Mouse (Mus musculus) layer of hippocampus, adult 9-10 months (tissue): ENCODE measurements around the gene Lsr.
A peak's percentile ranks its signal among the peaks of the same experiment; 100 is the strongest.
"Not testable (repeated sequence)": the region's sequence is repeated elsewhere in the genome, so short reads cannot be mapped to it uniquely, and the experiment has no call there.

ENCODE experiments used
- DNase-seq: peaks from one replicate; pipeline ENCODE4 v3.0.0; 2022; ENCODE audit warnings: low spot score

Gene Lsr

GRCm38 (mm10) chr7:30962862-30963261 lies 10.4 kb downstream of the Lsr start:
- DNase-seq, result no peak

DNA sequence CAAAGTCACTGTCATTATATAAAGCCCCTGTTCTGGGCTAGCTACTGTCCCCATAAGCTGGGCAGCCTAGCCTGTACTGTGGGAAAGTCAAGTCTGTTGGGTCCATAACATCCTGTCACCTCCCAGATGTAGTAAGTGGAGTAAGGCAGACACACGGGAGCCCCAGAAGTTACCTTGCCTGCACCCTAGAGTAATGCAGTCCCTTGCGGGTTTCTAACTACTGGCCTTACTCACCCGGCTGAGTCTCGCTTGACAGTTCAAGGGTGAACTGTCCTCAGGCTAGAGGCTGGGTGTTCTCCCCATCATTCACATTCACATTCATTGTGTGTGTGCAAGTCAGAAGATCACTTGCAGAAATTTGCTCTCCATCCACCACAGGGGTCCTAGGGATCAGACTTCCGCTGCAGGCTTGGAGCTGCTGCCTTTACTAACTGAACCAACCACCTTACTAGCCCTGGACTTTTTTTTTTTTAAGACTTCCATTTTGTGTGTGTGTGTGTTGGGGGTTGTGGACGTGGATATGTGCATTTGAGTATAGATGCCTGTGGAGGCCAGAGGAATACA lies 13.4 kb downstream of the Lsr start:
- DNase-seq, result no peak

GRCm38 (mm10) chr7:30958866-30959487 lies 14.3 kb downstream of the Lsr start:
- DNase-seq, result no peak

DNA sequence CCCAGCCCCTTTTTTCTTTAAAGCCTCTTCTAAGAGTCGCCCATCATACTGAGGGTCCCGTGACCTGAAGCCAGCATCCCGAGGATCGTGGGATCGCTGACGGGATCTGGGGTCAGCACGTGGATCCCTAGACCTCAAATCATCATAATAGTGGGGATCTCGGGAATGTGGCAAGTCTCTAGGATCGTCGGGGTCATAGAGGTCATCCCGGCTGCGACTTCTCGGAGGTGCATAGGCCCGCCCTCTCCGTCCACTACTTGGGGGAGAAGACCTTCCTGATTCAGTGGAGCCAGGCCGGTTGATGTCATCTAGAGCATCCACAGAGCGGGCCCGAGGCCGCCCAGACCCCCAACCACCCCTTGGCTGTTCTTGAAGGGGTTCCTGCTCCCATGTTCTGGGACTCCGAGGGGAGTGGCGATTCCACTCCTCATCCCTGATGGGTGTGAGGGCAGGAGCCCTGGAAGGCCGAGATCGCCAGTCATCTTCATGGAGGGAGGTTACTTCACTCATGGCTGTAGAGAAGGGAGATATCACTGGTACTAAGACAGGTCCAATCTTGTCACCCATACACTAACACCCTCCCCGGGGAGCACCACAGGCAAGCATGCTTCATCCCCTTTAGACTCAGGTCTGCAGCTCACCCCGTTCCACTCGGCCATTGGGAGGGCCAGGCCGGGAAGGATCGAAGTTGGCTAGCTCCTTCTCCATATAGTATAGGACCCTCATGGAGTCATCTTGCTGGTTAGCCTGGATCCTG lies 15.0 kb downstream of the Lsr start:
- DNase-seq, result no peak

GRCm38 (mm10) chr7:30957367-30957783 lies 15.9 kb downstream of the Lsr start:
- peak; percentile 78 for DNase-seq

DNA sequence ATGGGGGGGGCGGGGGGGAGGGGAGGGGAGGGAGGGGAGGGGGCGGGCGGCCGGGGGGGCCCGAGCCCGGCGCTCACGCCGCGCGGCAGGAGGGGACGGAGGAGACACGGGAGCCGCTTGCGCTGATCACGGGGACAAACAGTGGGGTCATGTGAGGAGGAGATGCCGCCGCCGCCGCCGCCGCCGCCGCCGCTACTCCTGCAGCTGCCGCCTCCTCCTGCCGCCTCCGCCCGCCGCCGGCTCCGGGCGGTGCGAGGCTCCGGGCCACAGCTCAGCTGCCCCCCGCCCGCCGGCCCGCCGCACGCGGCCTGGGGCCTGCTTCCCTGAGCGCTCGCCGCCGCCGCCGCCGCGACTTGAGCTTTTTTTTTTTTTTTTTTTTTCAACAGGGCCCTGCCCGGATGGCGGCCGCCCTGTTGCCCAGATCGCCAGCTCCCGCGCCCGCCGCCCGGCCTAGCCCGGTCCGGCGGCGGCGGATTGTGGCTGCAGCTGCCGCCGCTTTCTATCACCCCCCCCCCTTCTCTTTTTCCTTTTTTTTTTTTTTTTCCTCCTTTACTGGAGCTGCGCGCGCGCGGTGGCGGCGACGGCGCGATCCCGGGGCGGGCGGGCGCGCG lies 16.4 kb downstream of the Lsr start, which contains the start of gene Usf2:
TSS of gene Usf2 (minus strand) at position 48 of the 611 bp plus-strand sequence.
- no peak for DNase-seq

GRCm38 (mm10) chr7:30956357-30956751 lies 16.9 kb downstream of the Lsr start:
- DNase-seq, result no peak

DNA sequence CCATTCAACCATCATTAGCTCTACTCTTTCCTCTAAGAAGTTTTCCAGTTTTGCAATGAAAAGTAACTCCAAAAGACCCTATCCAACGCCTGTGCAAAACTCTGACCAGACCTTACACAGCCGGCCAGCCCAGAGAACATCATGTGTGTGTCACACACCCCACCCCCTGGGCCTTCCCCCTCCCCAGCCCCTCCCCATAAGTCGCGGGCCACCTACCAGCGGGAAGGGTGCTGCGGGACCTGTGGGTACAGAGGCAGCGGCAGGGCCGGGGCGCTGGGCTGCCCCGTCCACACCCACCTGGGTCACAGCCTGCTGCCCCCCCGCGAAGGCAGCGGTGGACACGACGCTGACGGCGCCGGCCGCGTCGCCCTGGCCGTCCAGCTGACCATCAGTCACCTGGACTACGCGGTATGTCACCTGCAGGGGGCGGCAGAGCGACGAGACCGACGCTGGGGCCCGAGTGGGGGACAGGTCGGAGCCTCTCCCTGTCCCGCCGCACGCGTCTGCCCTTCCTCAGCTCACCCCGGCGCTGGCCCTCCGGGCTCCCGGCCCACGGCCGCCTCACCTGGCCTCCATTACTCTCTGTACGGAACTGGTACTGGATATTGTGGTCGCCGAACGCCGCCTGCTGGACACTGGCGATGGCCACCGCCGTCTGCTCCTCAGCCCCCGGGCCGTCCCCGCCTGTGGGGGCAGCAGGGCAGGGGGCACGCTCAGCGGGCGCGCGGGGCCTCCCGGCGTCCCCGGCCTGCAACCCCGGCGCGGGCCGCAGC lies 17.5 kb downstream of the Lsr start:
- DNase-seq, result peak; percentile 49

DNA sequence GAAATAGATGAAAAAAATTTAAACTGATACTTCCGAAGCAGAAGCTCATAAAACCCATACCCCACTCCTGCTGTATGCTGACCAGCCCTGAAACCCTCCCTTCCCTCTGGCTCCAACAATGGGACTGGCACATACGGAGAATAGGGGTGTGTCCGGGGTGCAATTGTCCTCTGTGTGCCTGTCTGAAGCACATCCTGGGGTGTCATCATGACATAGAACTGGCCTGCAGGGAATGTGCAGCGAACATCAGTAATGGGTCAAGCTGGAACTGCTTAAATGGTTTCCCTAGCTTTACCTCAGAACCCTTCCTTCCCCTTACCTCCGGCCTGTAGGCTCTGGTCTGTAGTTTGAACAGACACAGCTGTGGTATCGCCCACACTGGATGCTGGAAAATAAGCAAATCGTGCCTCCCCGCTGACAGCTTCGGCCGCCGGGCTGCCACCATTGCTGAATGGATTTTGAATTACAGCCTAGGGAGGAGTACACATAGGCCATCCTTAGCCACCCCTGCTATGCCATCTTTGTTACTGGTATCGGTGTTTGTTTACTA lies 18.2 kb downstream of the Lsr start:
- DNase-seq, result no peak

DNA sequence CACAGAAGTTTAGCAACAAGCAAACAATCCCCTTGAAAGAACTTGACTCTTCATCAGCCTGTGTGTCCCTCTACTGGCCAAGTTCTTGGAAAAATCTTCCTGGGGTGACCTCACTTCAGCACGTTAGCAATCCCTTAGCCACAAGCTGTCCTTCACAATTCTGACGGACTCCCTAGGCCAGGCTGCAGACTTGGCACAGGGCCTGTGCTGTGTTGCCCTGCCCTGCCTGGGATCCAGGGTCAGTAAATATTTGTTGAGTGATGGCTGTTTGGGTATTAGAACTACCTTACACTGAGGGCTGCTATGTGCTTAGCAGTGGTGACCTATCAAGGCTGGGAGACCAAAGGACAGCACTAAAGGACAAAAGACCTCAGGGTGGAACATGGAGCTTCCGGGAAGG lies 19.2 kb downstream of the Lsr start:
- DNase-seq, result no peak

DNA sequence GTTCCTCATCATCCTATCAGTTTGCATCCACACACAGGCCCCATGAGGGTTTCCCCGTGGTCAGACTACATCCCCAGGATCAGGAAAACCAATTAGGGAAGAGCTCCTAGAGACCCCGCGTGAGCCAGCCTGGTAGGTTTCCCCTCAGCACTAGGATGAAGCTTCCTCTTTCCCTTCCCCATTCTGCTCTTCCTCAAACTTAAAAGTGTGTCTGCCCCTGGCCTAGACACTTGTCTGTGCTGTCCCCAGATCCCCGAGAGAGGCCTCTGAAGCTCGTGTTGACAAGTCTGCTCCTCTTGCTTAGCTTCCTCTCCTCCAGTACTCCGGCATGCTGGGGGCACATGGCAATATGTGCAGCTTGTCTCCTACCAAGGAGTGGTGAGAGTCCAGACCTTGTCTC lies 19.8 kb downstream of the Lsr start:
- no peak for DNase-seq

DNA sequence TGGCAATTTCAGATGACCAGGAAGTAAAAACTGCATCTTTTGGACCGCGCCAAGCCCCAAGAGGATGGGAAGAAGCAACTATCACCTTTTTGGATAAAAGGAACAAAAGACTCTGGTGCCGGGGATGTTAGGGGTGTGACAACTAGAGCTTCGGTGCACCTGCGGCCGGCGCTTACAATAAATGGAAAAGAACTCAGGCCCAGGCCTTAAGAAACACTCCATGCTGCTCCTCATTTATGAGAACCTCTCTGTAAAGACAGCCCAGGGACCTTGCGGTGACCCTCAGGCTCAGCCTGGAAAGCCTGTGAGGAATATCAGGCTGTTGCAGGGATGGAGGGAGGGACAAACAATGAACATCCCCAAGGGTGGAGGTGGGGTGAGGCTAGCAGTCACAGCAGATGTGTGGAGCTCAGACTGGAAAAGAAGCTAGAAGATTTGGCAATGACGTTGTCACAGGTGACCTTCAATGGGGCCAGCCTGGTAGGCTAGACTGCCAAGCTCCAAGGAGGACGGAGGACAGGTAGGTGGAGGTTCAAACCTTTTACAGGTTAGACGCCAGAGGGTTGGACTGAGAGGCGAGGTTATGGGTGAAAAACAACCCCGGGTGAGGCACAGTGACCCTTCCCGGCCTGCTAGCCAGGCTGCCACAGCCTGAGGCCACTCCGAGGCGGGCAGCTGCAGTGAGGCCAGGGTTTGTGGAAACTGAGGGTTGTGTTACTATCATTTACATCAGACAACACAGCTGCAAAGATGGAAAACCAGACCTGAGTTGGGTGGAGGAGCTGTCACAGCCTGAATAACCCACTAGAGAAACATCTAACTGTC lies 20.6 kb downstream of the Lsr start:
- DNase-seq, result no peak

DNA sequence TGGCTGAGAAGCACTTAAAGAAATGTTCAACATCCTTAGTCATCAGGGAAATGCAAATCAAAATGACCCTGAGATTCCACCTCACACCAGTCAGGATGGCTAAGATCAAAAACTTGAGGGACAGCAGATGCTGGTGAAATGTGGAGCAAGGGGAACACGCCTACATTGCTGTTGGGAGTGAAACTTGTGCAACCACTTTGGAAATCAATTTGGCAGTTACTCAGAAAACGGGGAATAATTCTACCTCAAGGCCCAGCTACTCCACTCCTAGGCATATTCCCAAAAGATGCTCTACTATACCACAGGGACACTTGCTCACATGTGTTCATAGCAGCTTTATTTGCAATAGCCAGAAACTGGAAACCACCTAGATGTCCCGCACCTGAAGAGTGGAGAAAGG lies 23.4 kb downstream of the Lsr start:
- not testable (repeated sequence) for DNase-seq

DNA sequence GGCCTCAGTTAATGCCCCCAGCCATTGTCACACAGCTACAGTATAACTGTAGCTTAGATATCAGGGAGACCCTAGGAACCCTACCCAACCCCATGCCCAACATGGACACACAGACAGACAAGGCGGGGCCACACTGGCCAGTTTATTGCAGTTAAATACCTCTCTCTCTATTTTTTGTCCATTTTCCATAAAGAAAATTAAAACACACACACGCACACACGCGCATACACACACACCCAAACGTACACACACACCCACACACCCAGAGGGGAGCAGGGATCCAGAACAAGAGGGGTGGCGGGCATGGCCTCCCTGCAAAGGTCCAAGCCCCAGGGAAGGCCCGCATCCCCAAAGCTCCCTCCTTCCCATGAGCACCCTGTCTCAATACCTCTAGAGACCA lies 27.4 kb downstream of the Lsr start:
- DNase-seq, result no peak

- DNase-seq, result not testable (repeated sequence)
These were observed 27.8 kb downstream of the Lsr start for GRCm38 (mm10) chr7:30945466-30945865.

GRCm38 (mm10) chr7:30944706-30945105 lies 28.6 kb downstream of the Lsr start:
- DNase-seq, result not testable (repeated sequence)

GRCm38 (mm10) chr7:30943909-30944635 lies 29.2 kb downstream of the Lsr start, which contains the start of gene Hamp:
Gene Hamp, minus strand, starts transcription at chr7:30944032.
- DNase-seq, result no peak

- not testable (repeated sequence) for DNase-seq
These were observed 30.9 kb downstream of the Lsr start for GRCm38 (mm10) chr7:30942365-30942764.

- DNase-seq, result not testable (repeated sequence)
These were observed 33.2 kb downstream of the Lsr start for GRCm38 (mm10) chr7:30940070-30940469.
